Mouse (Mus musculus): ENCODE measurements at regions not wholly inside any gene's neighbourhood (a gene's known extent, or its start where the extent isn't known, plus 50 kb on each side); places are given as distances from the start of the nearest gene placed in this dataset.

DNA sequence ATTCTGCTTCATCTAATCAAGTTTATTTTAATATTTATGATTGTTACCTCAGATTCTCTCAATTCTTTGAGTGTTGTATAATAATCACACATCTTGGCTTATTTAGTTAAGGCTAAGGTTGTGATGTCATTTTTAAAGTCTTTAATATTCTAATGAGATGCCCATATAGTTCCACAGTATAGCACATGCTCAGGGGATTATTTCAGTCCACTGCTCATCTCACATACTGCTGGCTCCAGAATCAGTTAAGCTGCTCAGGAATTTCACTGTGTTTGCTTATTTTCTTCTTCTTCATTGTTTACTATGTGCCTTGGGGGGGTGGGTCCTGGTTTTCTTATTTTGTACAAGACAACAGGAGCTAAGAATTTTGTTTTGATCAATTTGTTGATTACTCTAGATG, 229.5 kb downstream of the Pcdh18 start:
- no peak for TF ChIP-seq CTCF (IDR thresholded peaks at IDR 0.05; ENCODE audit: low read depth)
- Histone ChIP-seq H3K27ac (ENCODE audit: low read depth, low read length) (no peak overlapping the region), H3K9me3 (ENCODE audit: control insufficient read depth) (no peaks in the 10 kb centered on the region), H3K36me3 (ENCODE audit: control insufficient read depth, insufficient read depth) (no peaks in the 10 kb centered on the region), H3K4me1 (replicated peaks; ENCODE audit: control insufficient read depth, insufficient read depth, low read length) (no peaks in the 10 kb centered on the region), H3K27me3 (replicated peaks; ENCODE audit: control insufficient read depth, insufficient read depth, low read length) (no peaks in the 10 kb centered on the region), H3K4me2 (replicated peaks; ENCODE audit: low read depth) (no peak overlapping the region), H3K4me3 (ENCODE audit: low read depth, low read length) (no peak overlapping the region), H3K9ac (ENCODE audit: low read depth, low read length) (no peak overlapping the region)
- no peak for ATAC-seq

DNA sequence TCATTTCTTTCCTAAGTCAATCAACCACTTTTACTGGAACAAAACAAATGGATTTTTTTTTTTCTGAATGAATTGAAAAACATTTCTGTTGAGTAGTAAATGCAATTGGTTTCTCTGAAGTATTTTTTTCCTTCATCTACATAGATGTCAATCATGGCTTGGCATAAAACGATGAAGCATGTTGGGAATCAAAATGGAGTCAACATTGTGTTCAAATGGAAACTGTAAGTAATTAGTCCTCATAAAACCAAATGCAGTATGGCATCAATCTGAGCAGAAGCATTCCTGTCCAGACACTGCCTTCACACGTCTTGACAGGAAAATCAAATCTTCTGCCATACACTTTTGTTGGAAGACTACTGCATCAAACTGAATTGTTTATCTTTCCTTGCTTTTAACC, 237.0 kb downstream of the Pcdh18 start:
- 68% methylated on average over 2 of the region's 2 CpGs for WGBS
- Histone ChIP-seq H3K36me3 (ENCODE audit: control insufficient read depth, insufficient read depth) (no peaks in the 10 kb centered on the region), H3K4me2 (replicated peaks; ENCODE audit: low read depth) (no peak overlapping the region), H3K4me1 (replicated peaks; ENCODE audit: control insufficient read depth, insufficient read depth, low read length) (no peaks in the 10 kb centered on the region), H3K27ac (ENCODE audit: low read depth, low read length) (no peak overlapping the region), H3K9ac (ENCODE audit: low read depth, low read length) (no peak overlapping the region), H3K9me3 (ENCODE audit: control insufficient read depth) (no peaks in the 10 kb centered on the region), H3K27me3 (replicated peaks; ENCODE audit: control insufficient read depth, insufficient read depth, low read length) (no peaks in the 10 kb centered on the region), H3K4me3 (ENCODE audit: low read depth, low read length) (no peak overlapping the region)
- ATAC-seq: no peak
- no peak for TF ChIP-seq CTCF (IDR thresholded peaks at IDR 0.05; ENCODE audit: low read depth)

DNA sequence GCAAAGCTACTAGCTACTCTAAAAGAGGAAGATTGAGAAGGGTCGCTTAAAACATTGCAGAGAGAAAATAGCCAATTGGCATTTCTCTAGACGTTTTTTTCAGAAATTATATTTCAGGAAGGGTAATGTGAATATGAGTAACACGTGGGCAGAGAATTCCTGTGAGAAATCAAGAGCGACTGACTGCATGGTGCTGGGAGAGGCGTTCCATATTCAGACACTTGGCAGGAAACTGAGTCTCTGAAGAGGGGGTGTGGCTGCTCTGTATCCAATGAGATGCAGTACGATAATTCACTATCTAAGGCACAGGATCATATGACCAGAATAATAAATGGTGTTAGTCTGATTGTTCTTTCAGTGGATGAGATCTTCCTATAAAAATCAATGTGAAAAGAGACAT, 252.5 kb downstream of the Pcdh18 start:
- no peak for TF ChIP-seq CTCF (IDR thresholded peaks at IDR 0.05; ENCODE audit: low read depth)
- ATAC-seq: no peak
- Histone ChIP-seq H3K4me1 (replicated peaks; ENCODE audit: control insufficient read depth, insufficient read depth, low read length) (no peaks in the 10 kb centered on the region), H3K4me2 (replicated peaks; ENCODE audit: low read depth) (no peak overlapping the region), H3K4me3 (ENCODE audit: low read depth, low read length) (no peak overlapping the region), H3K36me3 (ENCODE audit: control insufficient read depth, insufficient read depth) (no peaks in the 10 kb centered on the region), H3K27me3 (replicated peaks; ENCODE audit: control insufficient read depth, insufficient read depth, low read length) (no peaks in the 10 kb centered on the region), H3K9me3 (ENCODE audit: control insufficient read depth) (no peaks in the 10 kb centered on the region), H3K9ac (ENCODE audit: low read depth, low read length) (no peak overlapping the region), H3K27ac (ENCODE audit: low read depth, low read length) (no peak overlapping the region)
- whole genome bisulfite sequencing: 61% methylated on average over 6 of the region's 6 CpGs

DNA sequence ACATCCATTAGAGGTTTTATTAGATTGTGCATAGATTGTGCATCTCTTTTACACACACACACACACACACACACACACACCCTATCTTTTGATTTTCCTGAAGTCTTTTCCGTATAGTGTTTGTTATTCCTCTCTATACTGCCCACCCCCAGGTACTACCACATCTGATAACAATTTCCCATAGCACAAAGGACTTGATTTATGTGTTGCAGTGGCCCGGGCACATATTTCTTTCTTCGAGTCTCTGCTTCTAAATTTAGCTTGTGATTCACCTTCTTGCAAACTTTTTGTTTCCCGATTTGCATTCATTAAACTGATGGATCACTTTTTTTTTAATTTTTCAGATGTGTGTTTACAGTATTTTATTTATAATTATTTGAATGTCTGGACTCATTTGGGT, 254.8 kb downstream of the Pcdh18 start:
- Histone ChIP-seq H3K9me3 (ENCODE audit: control insufficient read depth) (no peaks in the 10 kb centered on the region), H3K9ac (ENCODE audit: low read depth, low read length) (no peak overlapping the region), H3K4me1 (replicated peaks; ENCODE audit: control insufficient read depth, insufficient read depth, low read length) (no peaks in the 10 kb centered on the region), H3K27ac (ENCODE audit: low read depth, low read length) (no peak overlapping the region), H3K4me3 (ENCODE audit: low read depth, low read length) (no peak overlapping the region), H3K27me3 (replicated peaks; ENCODE audit: control insufficient read depth, insufficient read depth, low read length) (no peaks in the 10 kb centered on the region), H3K36me3 (ENCODE audit: control insufficient read depth, insufficient read depth) (no peaks in the 10 kb centered on the region), H3K4me2 (replicated peaks; ENCODE audit: low read depth) (no peak overlapping the region)
- 77% methylated on average over 4 of the region's 4 CpGs for WGBS
- no peak for TF ChIP-seq CTCF (IDR thresholded peaks at IDR 0.05; ENCODE audit: low read depth)
- no peak for ATAC-seq

DNA sequence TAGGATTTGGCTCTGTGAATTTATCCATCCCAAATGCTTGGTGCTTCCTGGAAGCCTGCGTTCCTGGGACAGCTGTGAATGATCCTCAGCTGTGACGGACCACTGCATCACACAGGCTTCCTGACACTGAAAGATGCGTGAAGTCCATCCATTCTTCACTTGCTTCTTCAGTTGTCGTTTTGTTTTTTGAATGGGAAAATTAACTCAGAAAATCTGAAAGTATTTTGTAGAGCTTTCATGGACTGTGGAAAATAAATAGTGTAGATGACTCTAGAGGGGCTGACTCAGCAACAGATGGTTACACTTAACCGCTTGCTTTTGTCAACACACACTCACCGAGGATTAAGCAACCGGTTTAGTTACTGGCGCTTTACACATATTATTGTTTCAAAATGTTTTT, 272.0 kb downstream of the Pcdh18 start:
- ATAC-seq: no peak
- Histone ChIP-seq H3K27me3 (replicated peaks; ENCODE audit: control insufficient read depth, insufficient read depth, low read length) (no peaks in the 10 kb centered on the region), H3K4me1 (replicated peaks; ENCODE audit: control insufficient read depth, insufficient read depth, low read length) (no peaks in the 10 kb centered on the region), H3K9ac (ENCODE audit: low read depth, low read length) (no peak overlapping the region), H3K36me3 (ENCODE audit: control insufficient read depth, insufficient read depth) (no peaks in the 10 kb centered on the region), H3K4me3 (ENCODE audit: low read depth, low read length) (no peak overlapping the region), H3K9me3 (ENCODE audit: control insufficient read depth) (no peaks in the 10 kb centered on the region), H3K4me2 (replicated peaks; ENCODE audit: low read depth) (no peak overlapping the region), H3K27ac (ENCODE audit: low read depth, low read length) (no peak overlapping the region)
- no peak for TF ChIP-seq CTCF (IDR thresholded peaks at IDR 0.05; ENCODE audit: low read depth)
- WGBS: 71% methylated on average over 8 of the region's 8 CpGs

All from intestine, postnatal 0 days (tissue).